Mouse (Mus musculus) kidney, adult 2 months (tissue): ENCODE data around the gene Fgf11. TPM values are rescaled to one million over a fixed set of nuclear protein-coding genes. Genes with fewer than 3 reads are reported as not detected.

Experiments used
- DNase-seq: peaks from one replicate; pipeline ENCODE4 v3.0.0; 2021
- H3K27ac ChIP-seq: fragments of 200-500 bp; 2 replicates; pipeline ENCODE4 v1.5.1; 2012; ENCODE audit warnings: low read depth, low read length, control low read depth, inconsistent platforms; ENCODE audit not compliant: insufficient read depth
- H3K27me3 ChIP-seq: fragments of 200-500 bp; replicated peaks from 2 replicates; pipeline ENCODE4 v1.6.1; 2012; ENCODE audit warnings: mild to moderate bottlenecking, moderate library complexity, low read length, inconsistent platforms; ENCODE audit not compliant: control insufficient read depth, insufficient read depth
- H3K36me3 ChIP-seq: fragments of 200-500 bp; 2 replicates; pipeline ENCODE4 v1.6.1; 2012; ENCODE audit warnings: mild to moderate bottlenecking, moderate library complexity, low read length, inconsistent platforms; ENCODE audit not compliant: control insufficient read depth, insufficient read depth
- H3K4me1 ChIP-seq: fragments of 200-500 bp; 2 replicates; pipeline ENCODE4 v1.6.1; 2011; ENCODE audit warnings: low read length; ENCODE audit not compliant: control insufficient read depth, insufficient read depth
- H3K4me3 ChIP-seq: fragments of 200-500 bp; 2 replicates; pipeline ENCODE4 v1.5.1; 2011; ENCODE audit warnings: mild to moderate bottlenecking, low read depth, low read length, control low read depth; ENCODE audit not compliant: insufficient read depth
- CTCF ChIP-seq: fragments of 200-500 bp; conservative IDR thresholded peaks from 2 replicates; pipeline ENCODE4 v1.5.1; 2011; ENCODE audit warnings: low read depth, mild to moderate bottlenecking, control low read depth, low read length, moderate library complexity, mixed read lengths; ENCODE audit not compliant: insufficient read depth, insufficient read length
- POLR2A ChIP-seq: fragments of 200-500 bp; IDR thresholded peaks from one replicate; pipeline ENCODE4 v1.6.1; 2011; ENCODE audit warnings: low read depth, low read length, control low read depth
- WGBS: fragments of 180-500 bp; shearing (Covaris S2); methylation state at CpG from one replicate; pipeline ENCODE4 v1.1.7; 2018; 5-methylcytosine and 5-hydroxymethylcytosine counted together
- polyA plus RNA-seq: library from polyadenylated mRNA; depleted of rRNA; stranded (reverse); fragments of >200 nt; gene quantifications from 2 replicates; pipeline ENCODE4 v1.2.3, GENCODE M21; 2012; rRNA removed

Gene Fgf11
- polyA plus RNA-seq, 1 experiment, result 2.6 TPM

GRCm38 (mm10) chr11:69757303-69758089 is 44.2 kb downstream of the Fgf11 start:
- WGBS, result 22% methylated on average over 9 of the region's 9 CpGs

GRCm38 (mm10) chr11:69754701-69755100 is 47.0 kb downstream of the Fgf11 start:
- H3K4me3 ChIP-seq, result no peak overlapping the region
- WGBS, result 23% methylated on average over 3 of the region's 3 CpGs
- H3K4me1 ChIP-seq, result peaks cover 9% of the 10 kb centered on the region; the same call in 1 of the 2 replicates
- no peak overlapping the region for H3K27ac ChIP-seq
- H3K36me3 ChIP-seq, result no peaks in the 10 kb centered on the region
- no peaks in the 10 kb centered on the region for H3K27me3 ChIP-seq
- TF ChIP-seq POLR2A, result no peak
- no peak for TF ChIP-seq CTCF
- DNase-seq, result peak; percentile 65

More at GRCm38 (mm10) chr11:69757303-69758089, 44.2 kb downstream of the Fgf11 start:
- Histone ChIP-seq H3K4me3 (peak overlapping the region; percentile 68), H3K36me3 (no peaks in the 10 kb centered on the region), H3K27ac (peak overlapping the region; percentile 56; the same call in 1 of the 2 replicates), H3K4me1 (peaks cover 9% of the 10 kb centered on the region; the same call in 1 of the 2 replicates), H3K27me3 (no peaks in the 10 kb centered on the region)
- DNase-seq, result no peak
- TF ChIP-seq CTCF, result no peak
- TF ChIP-seq POLR2A, result no peak

- H3K27ac ChIP-seq, result no peak overlapping the region
- no peaks in the 10 kb centered on the region for H3K27me3 ChIP-seq
- no peaks in the 10 kb centered on the region for H3K36me3 ChIP-seq
- no peak overlapping the region for H3K4me3 ChIP-seq
- DNase-seq, result no peak
- no peak for TF ChIP-seq CTCF
- TF ChIP-seq POLR2A, result no peak
- 77% methylated on average over 5 of the region's 5 CpGs for WGBS
- H3K4me1 ChIP-seq, result peaks cover 5% of the 10 kb centered on the region; the same call in 1 of the 2 replicates
Observed at GRCm38 (mm10) chr11:69754233-69754632, 47.4 kb downstream of the Fgf11 start.

GRCm38 (mm10) chr11:69752686-69753085 is 49.0 kb downstream of the Fgf11 start:
- TF ChIP-seq CTCF, result no peak
- TF ChIP-seq POLR2A, result no peak
- no peak for DNase-seq
- H3K4me1 ChIP-seq, result peaks cover 5% of the 10 kb centered on the region; the same call in 1 of the 2 replicates

GRCm38 (mm10) chr11:69751635-69752034 is 50.0 kb downstream of the Fgf11 start:
- no peak for DNase-seq
- TF ChIP-seq CTCF (no peak), POLR2A (no peak)
- no peak overlapping the region for H3K4me3 ChIP-seq
- H3K27ac ChIP-seq, result no peak overlapping the region
- no peaks in the 10 kb centered on the region for H3K27me3 ChIP-seq
- peaks cover 3% of the 10 kb centered on the region; the same call in 1 of the 2 replicates for H3K36me3 ChIP-seq
- peaks cover 5% of the 10 kb centered on the region; the same call in 1 of the 2 replicates for H3K4me1 ChIP-seq
- 64% methylated on average over 3 of the region's 3 CpGs for WGBS

More at GRCm38 (mm10) chr11:69752686-69753085, 49.0 kb downstream of the Fgf11 start:
- peaks cover 1% of the 10 kb centered on the region; the same call in 1 of the 2 replicates for H3K36me3 ChIP-seq
- H3K4me3 ChIP-seq, result no peak overlapping the region
- no peak overlapping the region for H3K27ac ChIP-seq
- H3K27me3 ChIP-seq, result no peaks in the 10 kb centered on the region

Other genes starting within 250 kb of the Fgf11 start
- gene Efnb3, start 241.7 kb downstream of the Fgf11 start, polyA plus RNA-seq, result 0.81 and 0.84 TPM in 2 replicates
- 19.8 and 20.7 TPM in 2 replicates for gene Wrap53, start 221.6 kb downstream of the Fgf11 start, polyA plus RNA-seq
- gene Trp53, start 221.5 kb downstream of the Fgf11 start, polyA plus RNA-seq, result 48.5 and 55.0 TPM in 2 replicates
- 20.0 and 22.5 TPM in 2 replicates for gene Atp1b2, start 195.9 kb downstream of the Fgf11 start, polyA plus RNA-seq
- 0.42 and 0.48 TPM in 2 replicates for gene Shbg, start 184.0 kb downstream of the Fgf11 start, polyA plus RNA-seq
- gene Sat2, start 179.8 kb downstream of the Fgf11 start, polyA plus RNA-seq, result 16.7 and 18.8 TPM in 2 replicates
- gene Fxr2, start 168.9 kb downstream of the Fgf11 start, polyA plus RNA-seq, result 49.9 and 50.8 TPM in 2 replicates
- gene Sox15, start 146.5 kb downstream of the Fgf11 start, polyA plus RNA-seq, result 0.58 and 0.70 TPM in 2 replicates
- 143 and 147 TPM in 2 replicates for gene Mpdu1, start 139.2 kb downstream of the Fgf11 start, polyA plus RNA-seq
- 8.5 and 10.7 TPM in 2 replicates for gene Cd68, start 135.7 kb downstream of the Fgf11 start, polyA plus RNA-seq
- 200 and 244 TPM in 2 replicates for gene Eif4a1, start 129.4 kb downstream of the Fgf11 start, polyA plus RNA-seq
- gene Senp3, start 119.8 kb downstream of the Fgf11 start, polyA plus RNA-seq, result 41.8 and 43.5 TPM in 2 replicates
- 3.8 and 4.1 TPM in 2 replicates for gene Tnfsf13, start 116.1 kb downstream of the Fgf11 start, polyA plus RNA-seq
- gene Tnfsf12, start 106.0 kb downstream of the Fgf11 start, polyA plus RNA-seq, result 55.5 and 65.1 TPM in 2 replicates
- gene Tnfsfm13, start 105.8 kb downstream of the Fgf11 start, polyA plus RNA-seq, result 11.0 and 11.6 TPM in 2 replicates
- gene Polr2a, start 43.2 kb downstream of the Fgf11 start, polyA plus RNA-seq, result 25.3 and 37.8 TPM in 2 replicates
- gene Slc35g3, start 39.9 kb downstream of the Fgf11 start, polyA plus RNA-seq, result 0.05 and 0.10 TPM in 2 replicates
- gene Zbtb4, start 35.9 kb downstream of the Fgf11 start, polyA plus RNA-seq, result 22.3 and 24.4 TPM in 2 replicates
- gene Chrnb1, start 5.9 kb downstream of the Fgf11 start, polyA plus RNA-seq, result 11.9 and 14.3 TPM in 2 replicates
- gene Tmem102, start 3.8 kb upstream of the Fgf11 start, polyA plus RNA-seq, result 19.2 and 22.4 TPM in 2 replicates
- gene Gm39566, start 13.4 kb upstream of the Fgf11 start, polyA plus RNA-seq, result 0.02 and 0.04 TPM in 2 replicates
- 0.20 and 0.26 TPM in 2 replicates for gene Spem2, start 16.6 kb upstream of the Fgf11 start, polyA plus RNA-seq
- gene Spem1, start 20.3 kb upstream of the Fgf11 start, polyA plus RNA-seq, result 0.28 and 0.38 TPM in 2 replicates
- 6.4 and 7.8 TPM in 2 replicates for gene Nlgn2, start 35.9 kb upstream of the Fgf11 start, polyA plus RNA-seq
- gene Tmem256, start 36.7 kb upstream of the Fgf11 start, polyA plus RNA-seq, result 513 and 551 TPM in 2 replicates
- gene Plscr3, start 44.5 kb upstream of the Fgf11 start, polyA plus RNA-seq, result 57.1 and 63.9 TPM in 2 replicates
- gene Tnk1, start 56.9 kb upstream of the Fgf11 start, polyA plus RNA-seq, result 7.9 and 9.3 TPM in 2 replicates
- gene Tmem95, start 76.2 kb upstream of the Fgf11 start, polyA plus RNA-seq, result not detected in 2 replicates
- gene Kctd11, start 79.5 kb upstream of the Fgf11 start, polyA plus RNA-seq, result 4.8 TPM in 2 replicates
- 1.7 and 6.1 TPM in 2 replicates for gene Acap1, start 93.7 kb upstream of the Fgf11 start, polyA plus RNA-seq
- gene 2810408A11Rik, start 99.1 kb upstream of the Fgf11 start, polyA plus RNA-seq, result 0.94 and 0.99 TPM in 2 replicates
- 72.0 and 80.1 TPM in 2 replicates for gene Neurl4, start 99.2 kb upstream of the Fgf11 start, polyA plus RNA-seq
- 72.9 and 75.5 TPM in 2 replicates for gene Gps2, start 112.0 kb upstream of the Fgf11 start, polyA plus RNA-seq
- 465 and 575 TPM in 2 replicates for gene Eif5a, start 120.1 kb upstream of the Fgf11 start, polyA plus RNA-seq
- 60.5 and 71.7 TPM in 2 replicates for gene Ybx2, start 133.9 kb upstream of the Fgf11 start, polyA plus RNA-seq
- 74.2 and 78.6 TPM in 2 replicates for gene Slc2a4, start 146.3 kb upstream of the Fgf11 start, polyA plus RNA-seq
- 39.2 and 40.0 TPM in 2 replicates for gene Cldn7, start 162.9 kb upstream of the Fgf11 start, polyA plus RNA-seq
- 84.4 and 104 TPM in 2 replicates for gene Ctdnep1, start 179.3 kb upstream of the Fgf11 start, polyA plus RNA-seq
- 66.3 and 68.4 TPM in 2 replicates for gene Elp5, start 180.7 kb upstream of the Fgf11 start, polyA plus RNA-seq
- gene Gabarap, start 189.3 kb upstream of the Fgf11 start, polyA plus RNA-seq, result 746 and 1,018 TPM in 2 replicates
- gene Phf23, start 193.9 kb upstream of the Fgf11 start, polyA plus RNA-seq, result 16.0 and 21.4 TPM in 2 replicates
- gene Dvl2, start 198.7 kb upstream of the Fgf11 start, polyA plus RNA-seq, result 8.5 and 9.6 TPM in 2 replicates
- 249 and 308 TPM in 2 replicates for gene Acadvl, start 213.6 kb upstream of the Fgf11 start, polyA plus RNA-seq
- 8.1 and 8.3 TPM in 2 replicates for gene Dlg4, start 215.1 kb upstream of the Fgf11 start, polyA plus RNA-seq